Mouse (Mus musculus): Measurements from ENCODE around the gene Fnbp4.

Gene Fnbp4

DNA sequence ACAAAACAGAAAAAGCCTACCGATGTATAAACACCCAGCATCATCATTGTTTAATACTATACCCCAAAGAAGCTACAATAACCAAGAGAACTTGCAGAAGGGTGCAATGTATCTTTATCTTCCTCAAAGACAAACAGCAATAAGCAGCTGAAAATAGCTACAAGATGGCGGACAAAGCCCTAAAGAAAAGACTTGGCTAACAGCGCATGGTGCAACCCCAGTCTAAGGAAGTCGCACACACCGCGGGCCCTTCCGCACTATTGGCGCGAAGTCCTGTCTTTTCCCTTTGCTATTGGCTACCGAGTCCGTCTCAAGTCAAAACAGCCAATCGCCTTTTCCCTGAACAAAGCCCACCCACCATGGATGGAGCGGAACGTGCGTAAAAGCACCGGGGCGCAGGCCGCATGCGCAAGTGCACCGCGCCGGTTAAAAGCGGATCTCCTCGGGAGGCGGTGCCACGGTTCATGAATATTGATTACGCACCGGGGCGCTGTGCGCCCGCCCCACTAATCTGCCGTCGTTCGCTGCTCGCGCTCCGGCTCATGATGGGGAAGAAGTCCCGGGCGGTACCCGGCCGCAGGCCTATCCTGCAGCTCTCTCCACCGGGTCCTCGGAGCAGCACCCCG, at the start of gene Fnbp4:
Gene Fnbp4, plus strand, starts transcription at position 318 of the 626 bp plus-strand sequence.
- DNase-seq (ENCODE audit: low spot score in 2 of 2): peak; percentile 98 to 99

DNA sequence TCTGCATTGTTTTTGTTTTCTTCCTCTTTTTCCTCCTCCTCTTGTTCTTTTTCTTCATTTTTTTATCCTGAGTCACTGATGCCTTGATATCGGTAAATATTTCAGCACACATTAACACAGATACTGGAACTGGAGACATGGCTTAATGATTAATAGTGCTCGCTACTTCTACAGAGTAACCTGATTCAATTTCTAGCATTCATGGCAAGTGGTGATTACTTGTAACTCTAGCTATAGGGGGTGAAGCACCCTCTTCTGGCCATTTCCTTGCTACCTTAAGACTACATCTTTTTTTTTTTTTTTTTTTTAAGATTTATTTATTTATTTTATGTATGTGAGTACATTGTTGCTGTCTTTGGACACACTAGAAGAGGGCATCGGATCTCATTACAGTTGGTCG, 44.2 kb upstream of the Fnbp4 start:
- DNase-seq (ENCODE audit: low spot score in 2 of 2): no peak

DNA sequence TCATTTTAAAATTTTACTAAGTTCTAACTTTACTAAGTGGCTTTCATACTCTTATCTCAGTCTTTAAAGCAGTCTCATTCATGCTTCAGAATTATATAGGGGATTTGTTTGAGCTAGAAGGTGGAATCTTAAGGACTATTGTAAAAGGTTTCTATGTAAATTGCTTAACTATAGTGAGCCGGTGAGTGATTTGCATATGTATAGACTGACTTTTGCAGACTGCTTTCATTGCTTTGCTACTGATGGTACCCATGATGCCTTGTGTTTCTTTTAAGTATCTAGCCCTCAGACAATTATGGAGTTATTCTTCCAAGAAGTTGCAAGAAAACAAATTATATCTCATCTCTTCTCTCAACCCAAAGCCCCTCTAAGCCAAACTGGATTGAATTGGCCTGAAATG, 36.6 kb upstream of the Fnbp4 start:
- no peak for DNase-seq (ENCODE audit: low spot score in 2 of 2)

DNA sequence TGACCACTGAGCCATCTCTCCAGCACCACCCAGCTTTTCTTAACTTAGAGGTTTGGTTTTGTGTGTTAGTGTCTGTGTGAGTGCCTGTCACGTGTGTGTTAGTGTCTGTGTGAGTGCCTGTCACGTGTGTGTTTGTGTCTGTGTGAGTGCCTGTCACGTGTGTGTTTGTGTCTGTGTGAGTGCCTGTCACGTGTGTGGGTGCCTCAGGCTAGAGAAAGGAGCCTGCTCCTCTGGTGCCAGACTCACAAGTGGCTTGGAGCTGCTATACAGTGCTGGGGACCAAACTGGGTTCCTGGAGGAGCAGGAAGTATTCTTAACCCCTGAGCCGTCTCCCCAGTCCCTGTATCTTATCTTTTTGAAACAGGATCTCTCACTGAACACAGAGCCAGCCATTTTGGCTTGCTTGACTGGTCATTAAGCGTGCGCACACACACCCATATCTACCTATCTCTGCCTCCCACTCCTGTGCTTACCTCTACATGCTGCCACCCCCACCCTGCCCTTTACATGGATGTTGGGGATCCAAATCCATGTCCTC, 29.5 kb upstream of the Fnbp4 start:
- DNase-seq (ENCODE audit: low spot score in 2 of 2): no peak

DNA sequence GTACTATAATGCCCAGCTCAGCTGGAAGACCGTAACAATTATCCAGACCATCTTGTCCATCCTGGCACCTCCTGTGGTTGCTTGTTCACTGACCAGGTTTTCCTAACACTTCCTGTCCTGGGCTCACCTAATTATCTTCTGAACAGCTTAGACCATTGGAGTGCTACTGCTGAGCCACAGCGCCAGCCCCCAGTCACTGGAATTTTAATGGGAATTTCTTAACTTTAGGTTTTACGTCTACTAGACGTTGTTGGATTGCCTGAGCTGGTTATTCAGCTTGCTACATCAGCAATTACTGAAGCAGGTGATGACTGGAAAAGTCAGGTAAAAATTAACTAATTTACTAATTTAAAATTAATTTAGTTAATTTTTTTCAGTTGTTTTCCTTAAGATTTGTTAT, 27.8 kb upstream of the Fnbp4 start:
- DNase-seq (ENCODE audit: low spot score in 2 of 2): no peak

DNA sequence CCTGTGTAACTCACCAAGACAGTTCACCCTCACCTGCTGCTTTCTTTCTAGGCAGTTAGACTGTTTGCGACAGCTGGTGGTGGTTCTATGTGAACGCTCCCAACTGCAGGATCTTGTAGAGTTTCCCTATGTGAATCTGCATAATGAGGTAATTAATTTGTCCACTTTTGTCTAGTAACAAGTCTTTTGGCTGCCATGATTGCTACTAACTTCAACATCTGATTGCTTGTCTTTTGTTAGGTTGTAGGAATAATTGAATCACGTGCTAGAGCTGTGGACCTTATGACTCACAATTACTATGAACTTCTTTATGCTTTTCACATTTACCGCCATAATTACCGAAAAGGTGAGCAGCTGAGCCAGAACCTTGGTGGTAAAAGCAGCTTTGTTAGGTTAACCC, 27.2 kb upstream of the Fnbp4 start:
- no peak for DNase-seq (ENCODE audit: low spot score in 2 of 2)

DNA sequence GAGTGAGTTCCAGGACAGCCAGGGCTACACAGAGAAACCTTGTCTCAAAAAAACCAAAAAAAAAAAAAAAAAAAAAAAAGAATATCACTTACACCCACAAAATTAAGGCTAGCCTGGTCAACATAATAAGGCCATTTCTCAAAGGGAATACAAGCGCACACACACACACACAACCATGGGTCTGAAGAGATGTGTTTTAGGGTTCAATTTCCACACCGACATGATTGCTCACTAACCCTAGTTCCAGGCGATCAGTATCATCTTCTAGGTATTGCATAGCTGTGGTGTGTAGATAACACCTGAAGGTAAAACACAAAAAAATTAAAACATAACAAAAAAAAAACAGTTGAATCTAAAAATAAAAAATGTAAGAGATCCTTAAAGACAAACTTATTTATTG, 18.4 kb upstream of the Fnbp4 start:
- no peak for DNase-seq (ENCODE audit: low spot score in 2 of 2)

DNA sequence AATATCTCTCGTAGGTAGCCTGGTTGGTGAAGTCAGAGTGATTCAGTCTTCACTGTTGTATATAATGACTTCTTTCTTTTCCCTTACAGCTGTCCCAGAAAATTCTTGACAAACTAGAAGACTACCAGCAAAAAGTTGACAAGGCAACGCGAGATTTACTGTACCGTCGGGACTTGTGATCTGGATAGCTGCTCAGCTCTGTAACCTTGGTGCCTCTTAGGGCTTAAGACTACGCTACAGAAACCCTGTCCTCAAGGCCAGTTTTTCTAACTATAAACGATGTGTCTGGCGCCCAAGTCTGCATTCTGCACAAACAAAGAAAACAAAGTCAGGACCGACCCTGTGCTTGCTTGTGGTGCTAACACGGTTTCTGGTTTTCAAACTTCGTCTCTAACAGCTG, 9.8 kb upstream of the Fnbp4 start:
- no peak for DNase-seq (ENCODE audit: low spot score in 2 of 2)

DNA sequence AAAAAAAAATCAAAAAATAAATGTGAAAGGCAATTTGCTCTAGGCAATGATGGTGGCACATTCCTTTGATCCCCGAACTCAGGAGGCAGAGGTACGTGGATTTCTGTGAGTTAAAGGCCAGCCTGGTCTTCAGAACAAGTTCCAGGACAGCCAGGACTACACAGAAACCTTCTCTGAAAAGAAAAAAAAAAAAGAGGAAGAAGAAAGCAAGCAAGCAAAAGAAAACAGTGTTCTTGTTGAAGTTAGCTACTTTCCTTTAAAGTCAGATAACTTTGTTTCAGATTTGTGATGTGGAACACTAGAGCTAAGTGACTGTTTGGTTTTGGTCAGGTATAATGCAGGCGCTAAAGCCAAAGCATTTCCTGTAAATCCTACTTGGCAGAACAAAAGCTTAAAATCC, 6.4 kb upstream of the Fnbp4 start:
- DNase-seq (ENCODE audit: low spot score in 2 of 2): no peak

DNA sequence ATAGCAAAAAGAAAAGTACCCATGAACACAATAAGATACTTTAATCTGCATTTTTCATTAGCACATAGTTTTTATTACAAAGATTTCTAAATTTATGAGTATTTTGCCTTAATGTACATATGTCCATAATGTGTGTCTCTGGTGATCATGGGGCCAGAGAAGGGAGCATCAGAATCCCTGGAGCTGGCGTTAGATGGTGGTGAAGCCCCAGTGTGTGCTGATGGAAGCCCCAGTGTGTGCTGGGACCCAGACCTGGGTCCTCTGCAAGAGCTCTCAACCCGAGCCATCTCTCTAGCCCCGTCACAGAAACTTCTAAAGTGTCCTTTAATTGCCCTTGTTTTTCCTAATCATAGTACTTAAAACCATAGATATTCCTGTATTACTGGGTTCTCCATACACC, 5.8 kb upstream of the Fnbp4 start:
- no peak for DNase-seq (ENCODE audit: low spot score in 2 of 2)

DNA sequence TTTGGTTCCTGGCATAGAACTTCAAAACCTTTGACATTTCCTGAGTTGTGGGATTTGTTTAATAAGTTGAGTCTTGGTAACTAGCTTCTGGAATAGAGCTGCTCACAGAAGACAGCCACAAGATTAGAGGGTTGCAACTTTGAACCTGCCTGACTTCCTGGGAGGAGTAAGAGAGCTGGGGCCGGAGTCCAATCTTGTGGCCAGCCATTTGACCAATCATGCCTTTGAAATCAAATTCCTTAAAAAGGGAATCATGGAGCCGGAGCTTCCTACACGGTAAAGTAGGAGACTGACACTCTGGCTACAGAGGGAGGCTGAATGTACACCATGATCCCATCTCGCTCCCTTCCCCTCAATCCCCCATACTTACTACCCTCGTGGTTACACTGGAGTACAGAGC, 5.2 kb upstream of the Fnbp4 start:
- DNase-seq (ENCODE audit: low spot score in 2 of 2): no peak

DNA sequence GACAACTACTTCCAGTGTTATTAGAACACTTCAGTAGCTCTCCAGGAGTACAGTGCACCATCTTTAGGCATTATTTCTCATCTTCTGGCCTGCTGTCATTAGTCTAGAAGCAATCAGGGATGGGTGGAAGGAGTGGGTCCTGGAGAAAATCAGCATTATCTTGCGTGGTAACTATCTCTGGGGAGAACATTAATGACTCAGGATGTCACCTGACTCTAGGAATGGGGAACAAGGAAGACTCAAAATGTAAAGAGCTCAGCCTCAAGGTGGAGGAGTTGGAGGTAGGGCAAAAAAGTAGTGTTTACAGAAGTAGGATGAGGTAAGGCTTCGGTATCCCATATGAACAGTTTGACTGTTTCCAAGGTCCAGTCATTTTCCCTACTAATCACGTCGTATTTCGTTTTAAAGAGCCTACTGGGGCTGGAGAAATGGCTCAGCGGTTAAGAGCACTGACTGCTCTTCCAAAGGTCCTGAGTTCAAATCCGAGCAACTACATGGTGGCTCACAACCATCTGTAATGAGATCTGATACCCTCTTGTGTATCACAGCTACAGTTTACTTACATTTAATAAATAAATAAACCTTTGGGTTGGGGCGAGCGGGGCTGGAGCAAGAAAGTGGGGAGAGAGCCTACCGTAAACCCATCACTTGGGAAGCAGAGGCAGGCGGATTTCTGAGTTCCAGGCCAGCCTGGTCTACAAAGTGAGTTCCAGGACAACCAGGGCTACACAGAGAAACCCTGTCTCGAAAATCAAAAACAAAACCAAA, 701 bp upstream of the Fnbp4 start:
- no peak for DNase-seq (ENCODE audit: low spot score in 2 of 2)

DNA sequence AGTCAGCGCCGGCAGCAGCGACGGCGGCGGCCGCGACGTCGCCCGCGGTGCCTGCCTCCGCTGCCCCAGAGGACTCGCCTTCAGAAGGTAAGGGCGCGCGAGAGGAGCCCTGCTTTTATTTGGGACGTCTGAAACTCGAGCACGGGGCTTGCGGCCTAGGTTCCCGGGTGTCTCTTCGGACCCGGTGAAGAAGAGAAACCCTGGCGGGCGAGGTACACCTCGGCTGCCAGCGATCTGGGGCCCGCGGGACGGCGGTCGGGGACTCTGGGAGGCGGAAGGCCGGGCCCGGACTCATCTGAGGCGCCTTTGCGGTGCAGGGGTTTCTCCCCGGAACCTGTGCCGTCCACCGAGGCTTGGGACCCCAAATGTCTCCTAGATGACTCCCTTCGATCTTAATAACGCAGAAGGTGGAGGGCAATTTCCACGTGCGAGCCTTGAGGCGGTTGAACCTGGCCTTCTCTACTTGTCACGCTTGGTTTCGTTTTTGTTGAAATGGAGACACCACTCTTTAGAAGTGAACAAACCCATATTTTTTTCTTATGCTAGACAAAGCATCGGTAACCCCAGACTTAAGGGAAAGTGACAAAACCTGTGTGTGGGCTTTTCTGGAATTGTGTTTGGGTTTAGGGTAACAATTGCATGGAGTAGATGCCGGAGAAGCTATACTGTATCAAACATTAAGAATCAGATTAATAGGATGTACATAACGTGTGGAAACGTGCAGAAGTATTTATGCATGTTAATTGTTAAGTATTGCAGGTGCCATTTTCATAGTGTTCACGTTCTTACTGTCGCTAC, 769 bp downstream of the Fnbp4 start:
- DNase-seq (ENCODE audit: low spot score in 2 of 2): peak in 1 of 2 experiments; percentile 38

DNA sequence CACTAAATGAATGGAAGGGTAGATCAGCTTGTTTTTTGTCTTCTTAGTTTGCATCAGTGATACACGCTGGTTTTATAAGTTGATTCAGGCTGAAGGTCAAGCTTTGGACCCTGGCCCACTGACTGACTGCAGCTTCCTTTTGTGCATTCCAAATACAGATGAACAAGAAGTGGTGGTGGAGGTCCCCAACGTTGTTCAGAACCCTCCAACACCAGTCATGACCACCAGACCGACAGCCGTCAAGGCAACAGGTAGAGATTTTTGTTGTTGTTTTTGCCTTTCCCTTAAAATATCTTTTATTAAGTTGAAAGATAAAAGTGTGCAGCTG, 1.3 kb downstream of the Fnbp4 start:
- DNase-seq (ENCODE audit: low spot score in 2 of 2): no peak

DNA sequence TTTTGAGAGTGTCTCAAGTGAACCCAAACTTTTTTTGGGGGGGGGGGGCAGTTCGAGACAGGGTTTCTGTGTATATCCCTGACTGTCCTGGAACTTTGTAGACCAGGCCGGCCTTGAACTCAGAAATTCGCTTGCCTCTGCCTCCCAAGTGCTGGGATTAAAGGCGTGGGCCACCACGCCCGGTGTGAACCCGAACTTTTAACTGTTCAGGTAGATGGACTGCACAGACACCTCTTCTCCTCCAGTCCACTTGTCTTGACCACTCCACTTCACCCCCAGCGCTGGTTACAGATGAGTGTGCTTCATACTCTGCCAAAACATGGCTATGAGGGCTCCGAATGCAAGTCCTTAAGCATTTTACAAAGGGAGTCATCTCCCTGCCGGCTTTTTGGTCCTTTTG, 2.0 kb downstream of the Fnbp4 start:
- no peak for DNase-seq (ENCODE audit: low spot score in 2 of 2)

DNA sequence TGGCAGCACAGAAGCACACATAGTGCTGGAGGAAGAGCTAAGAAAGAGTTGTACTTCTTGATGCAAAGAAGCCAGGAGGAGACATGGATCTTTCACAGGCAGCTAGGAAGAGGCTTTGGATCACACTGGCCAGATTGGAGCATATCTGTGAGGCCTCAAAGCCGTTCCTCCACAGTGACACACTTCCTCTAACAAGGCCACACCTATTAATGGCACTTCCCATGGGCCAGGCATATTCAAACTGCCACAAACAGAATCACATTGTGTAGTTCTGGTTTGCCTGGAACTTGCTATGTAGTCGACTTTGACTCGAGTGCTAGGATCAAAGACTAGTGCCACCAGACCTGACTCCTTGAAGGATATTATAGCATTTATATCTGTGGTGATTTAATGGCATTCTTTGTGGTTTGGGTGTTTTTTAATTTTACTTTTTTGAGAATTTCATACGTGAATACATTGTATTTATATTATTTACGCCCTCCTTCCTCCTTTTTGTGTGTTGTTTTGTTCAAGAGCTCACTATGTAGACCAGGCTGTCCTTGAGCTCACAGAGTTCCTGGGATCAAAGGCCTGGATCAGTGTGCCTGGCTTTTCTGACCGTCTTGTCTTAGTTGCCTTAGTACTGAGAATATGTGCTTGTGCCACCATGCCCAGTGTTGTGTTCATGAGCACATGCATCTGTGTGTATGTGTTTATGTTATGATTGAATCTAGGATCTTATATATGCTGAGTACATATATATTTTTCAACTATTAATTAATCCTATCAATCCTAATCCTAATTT, 4.7 kb downstream of the Fnbp4 start:
- no peak for DNase-seq (ENCODE audit: low spot score in 2 of 2)

DNA sequence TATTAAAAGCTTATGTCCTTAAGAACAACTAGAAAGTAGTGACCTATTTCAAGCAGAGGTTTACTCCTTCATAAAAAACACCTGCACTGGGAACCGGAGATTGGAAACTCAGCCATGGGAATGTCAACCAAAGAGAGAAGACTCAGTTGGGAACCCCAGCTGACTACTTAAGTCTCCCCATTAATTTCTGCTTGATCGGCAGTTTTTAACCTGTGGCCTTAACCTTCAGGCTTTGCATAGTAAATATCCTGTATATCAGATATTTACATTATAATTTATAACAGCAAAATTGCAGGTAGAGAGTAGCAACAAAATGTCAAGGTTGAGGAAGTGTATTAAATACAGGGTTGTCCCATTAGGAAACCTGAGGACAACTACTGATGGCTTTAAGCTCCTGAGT, 8.4 kb downstream of the Fnbp4 start:
- no peak for DNase-seq (ENCODE audit: low spot score in 2 of 2)

DNA sequence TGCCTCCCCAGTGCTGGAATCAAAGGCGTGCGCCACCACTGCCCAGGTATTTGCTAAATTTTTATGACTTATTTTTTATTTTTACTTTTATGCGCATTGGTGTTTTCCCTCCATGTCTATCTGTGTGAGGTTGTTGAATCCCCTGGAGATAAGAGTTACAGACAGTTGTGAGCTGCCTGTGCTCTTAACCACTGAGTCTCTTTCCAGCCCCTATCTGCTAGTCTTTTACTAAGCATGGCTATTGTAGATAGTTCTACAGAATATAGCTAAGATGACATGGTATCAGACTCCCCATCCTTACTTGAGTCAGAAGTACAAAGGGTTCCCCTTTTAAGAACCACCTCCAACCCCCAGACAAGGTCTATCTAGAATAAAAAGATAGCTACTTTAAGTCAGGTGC, 9.0 kb downstream of the Fnbp4 start:
- DNase-seq (ENCODE audit: low spot score in 2 of 2): no peak

DNA sequence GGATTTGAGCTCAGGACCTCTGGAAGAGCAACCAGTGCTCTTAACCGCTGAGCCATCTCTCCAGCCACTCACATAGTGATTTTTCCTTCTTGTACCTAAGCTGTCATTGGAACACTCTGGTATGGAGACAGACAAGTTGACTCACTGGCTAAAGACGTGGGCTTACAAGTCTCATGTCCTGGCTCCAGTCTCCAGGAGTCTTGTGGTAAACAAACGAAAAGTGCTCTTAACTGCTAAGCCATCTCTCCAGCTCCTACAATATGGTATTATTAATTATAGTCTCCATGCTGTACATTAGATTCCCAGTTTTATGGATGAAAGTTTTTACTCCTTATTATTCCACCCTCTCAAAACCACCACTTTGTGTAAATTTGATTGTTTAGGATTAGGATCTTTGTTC, 20.0 kb downstream of the Fnbp4 start:
- DNase-seq (ENCODE audit: low spot score in 2 of 2): no peak

DNA sequence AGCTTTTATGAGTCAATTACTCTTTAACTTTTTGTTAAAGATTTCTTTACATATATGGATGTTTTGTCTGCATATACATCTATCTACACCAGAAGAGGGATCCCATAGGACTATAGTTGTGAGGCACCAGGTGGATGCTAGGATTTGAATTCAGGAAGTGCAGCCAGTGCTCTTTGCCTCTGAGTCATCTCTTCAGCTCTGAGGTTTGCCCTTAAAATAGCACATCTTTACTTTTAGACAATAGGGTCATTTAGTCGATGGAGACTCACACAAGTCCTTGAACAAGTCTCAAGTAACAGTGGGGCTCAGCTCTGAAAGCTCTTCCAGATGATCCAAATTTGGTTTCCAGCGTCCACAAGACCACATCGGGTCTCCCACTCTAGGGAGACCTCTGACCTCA, 36.2 kb downstream of the Fnbp4 start:
- no peak for DNase-seq (ENCODE audit: low spot score in 2 of 2)

DNA sequence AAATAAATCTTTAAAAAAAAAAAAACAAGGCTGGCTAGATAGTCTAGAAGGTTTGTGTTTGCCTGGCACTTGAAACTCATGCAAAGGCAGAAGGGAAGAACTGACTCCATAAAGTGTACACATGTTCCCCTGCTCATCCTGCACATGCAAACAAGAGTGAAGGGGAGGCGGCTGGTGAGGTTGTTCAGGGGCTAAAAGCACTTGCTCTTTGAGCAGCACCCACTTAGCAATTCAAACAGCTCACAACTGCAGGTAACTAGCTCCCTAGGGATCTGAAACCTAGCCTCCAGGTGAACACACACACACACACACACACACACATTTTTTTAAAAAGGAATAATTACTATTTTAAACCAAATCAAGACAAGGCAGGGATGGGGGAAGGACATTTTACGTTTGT, 36.8 kb downstream of the Fnbp4 start:
- DNase-seq (ENCODE audit: low spot score in 2 of 2): no peak

DNA sequence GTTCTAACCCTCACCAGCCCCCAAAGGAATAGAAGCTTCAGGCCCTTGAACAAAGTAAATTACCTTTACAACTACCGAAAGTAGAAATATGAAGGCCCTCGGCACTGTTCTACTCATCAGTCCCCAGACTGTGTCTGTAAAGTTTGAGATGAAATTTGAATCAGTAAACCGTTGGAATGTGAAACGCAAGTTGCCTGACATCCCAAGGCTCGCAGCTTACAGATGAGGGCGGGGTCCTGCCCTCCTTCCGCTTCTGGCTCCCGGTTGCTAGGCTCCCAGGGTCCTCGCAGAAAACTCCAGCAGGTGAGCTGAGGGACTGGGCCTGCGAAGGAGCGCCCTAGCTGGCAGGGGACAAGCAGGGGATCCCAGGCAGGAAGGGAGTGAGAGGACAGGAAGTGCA, 37.3 kb downstream of the Fnbp4 start, which contains the start of gene Agbl2:
Gene Agbl2, plus strand, starts transcription at position 270 of the 400 bp plus-strand sequence.
- DNase-seq (ENCODE audit: low spot score in 2 of 2): no peak

Measured in right cerebral cortex, adult 2 months (tissue).